Mouse (Mus musculus) hindbrain, embryonic 16.5 days (tissue): ENCODE data around the gene Fam166a. TPM values are rescaled to one million over a fixed set of nuclear protein-coding genes. Genes with fewer than 3 reads are reported as not detected.
A peak's percentile ranks its signal among the peaks of the same experiment; 100 is the strongest.

Source experiments
- ATAC-seq: fragments of 200-750 bp; cut with Nextera tagmentation; 2 replicates; pipeline ENCODE4 v1.8.0; 2017; ENCODE audit warnings: moderate TSS enrichment, moderate library complexity
- H3K27ac ChIP-seq: fragments of 300-500 bp; sonication (generic); 2 replicates; pipeline ENCODE4 v1.5.1; 2014; ENCODE audit warnings: low read depth, mild to moderate bottlenecking, control low read depth, low read length, moderate library complexity
- H3K27me3 ChIP-seq: fragments of 300-500 bp; sonication (generic); replicated peaks from 2 replicates; pipeline ENCODE4 v1.6.1; 2014; ENCODE audit warnings: low read length; ENCODE audit not compliant: control insufficient read depth, insufficient read depth
- H3K36me3 ChIP-seq: fragments of 300-500 bp; sonication (generic); 2 replicates; pipeline ENCODE4 v1.6.1; 2014; ENCODE audit warnings: mild to moderate bottlenecking, low read length, moderate library complexity, mixed read lengths; ENCODE audit not compliant: control insufficient read depth, insufficient read depth
- H3K4me1 ChIP-seq: fragments of 300-500 bp; sonication (generic); 2 replicates; pipeline ENCODE4 v1.6.1; 2014; ENCODE audit warnings: low read depth, low read length; ENCODE audit not compliant: control insufficient read depth, insufficient read depth
- H3K4me2 ChIP-seq: fragments of 300-500 bp; sonication (generic); 2 replicates; pipeline ENCODE4 v1.6.1; 2014; ENCODE audit warnings: mild to moderate bottlenecking, low read length, control low read depth, moderate library complexity
- H3K4me3 ChIP-seq: fragments of 300-500 bp; sonication (generic); 2 replicates; pipeline ENCODE4 v1.5.1; 2014; ENCODE audit warnings: mild to moderate bottlenecking, low read length, control low read depth, moderate library complexity
- H3K9ac ChIP-seq: fragments of 300-500 bp; sonication (generic); 2 replicates; pipeline ENCODE4 v1.6.1; 2014; ENCODE audit warnings: low read depth, mild to moderate bottlenecking, control low read depth, low read length, moderate library complexity
- H3K9me3 ChIP-seq: fragments of 300-500 bp; sonication (generic); 2 replicates; pipeline ENCODE4 v1.6.1; 2014; ENCODE audit warnings: mild to moderate bottlenecking, low read length, moderate library complexity; ENCODE audit not compliant: control insufficient read depth
- WGBS: fragments of 180-500 bp; shearing (Covaris S2); extraction: QIAGEN DNeasy Blood & Tissue Kit; methylation state at CpG from one replicate; pipeline ENCODE4 v1.1.7; 2014; 5-methylcytosine and 5-hydroxymethylcytosine counted together
- polyA plus RNA-seq: library from polyadenylated mRNA; unstranded; fragments of >200 nt; fragmentation: Nextera tagmentation; extraction: Ambion mirVana; gene quantifications from 2 replicates; pipeline ENCODE4 v1.2.1, GENCODE M21; 2015

The Fam166a gene
- polyA plus RNA-seq, 1 experiment from 2014 or later, result 0.39 TPM

- Histone ChIP-seq H3K4me1 (peaks cover 56% of the 10 kb centered on the region), H3K9ac (peak overlapping the region; percentile 44), H3K4me3 (peak overlapping the region; percentile 20; the same call in 1 of the 2 replicates), H3K27ac (peak overlapping the region; percentile 73), H3K36me3 (peaks cover 9% of the 10 kb centered on the region; the same call in 1 of the 2 replicates), H3K27me3 (no peaks in the 10 kb centered on the region; the same call in 1 of the 2 replicates), H3K9me3 (no peaks in the 10 kb centered on the region), H3K4me2 (peak overlapping the region; percentile 99)
- no peak for ATAC-seq
- WGBS, result 25% methylated on average over 2 of the region's 2 CpGs
These were observed 48.2 kb downstream of the Fam166a start for GRCm38 (mm10) chr2:25266720-25267119.

- Histone ChIP-seq H3K36me3 (peaks cover 9% of the 10 kb centered on the region; the same call in 1 of the 2 replicates), H3K27ac (peak overlapping the region; percentile 73), H3K4me3 (0 out of 2 replicates have a peak overlapping the region, but pooled peaks have one; percentile 20), H3K9ac (peak overlapping the region; percentile 36), H3K4me2 (peak overlapping the region; percentile 99), H3K9me3 (no peaks in the 10 kb centered on the region), H3K27me3 (no peaks in the 10 kb centered on the region; the same call in 1 of the 2 replicates), H3K4me1 (peaks cover 56% of the 10 kb centered on the region)
- ATAC-seq, result no peak
These were observed 48.7 kb downstream of the Fam166a start for GRCm38 (mm10) chr2:25267241-25267640.

- no peak for ATAC-seq
- 71% methylated on average over 4 of the region's 4 CpGs for WGBS
- H3K36me3 ChIP-seq, result peaks cover 9% of the 10 kb centered on the region; the same call in 1 of the 2 replicates
- no peaks in the 10 kb centered on the region; the same call in 1 of the 2 replicates for H3K27me3 ChIP-seq
- H3K4me1 ChIP-seq, result peaks cover 56% of the 10 kb centered on the region
- no peak overlapping the region for H3K27ac ChIP-seq
- H3K4me2 ChIP-seq, result no peak overlapping the region; the same call in 1 of the 2 replicates
- H3K4me3 ChIP-seq, result no peak overlapping the region
- no peaks in the 10 kb centered on the region for H3K9me3 ChIP-seq
- H3K9ac ChIP-seq, result no peak overlapping the region
These were observed 49.3 kb downstream of the Fam166a start for GRCm38 (mm10) chr2:25267746-25268309.

Other genes with a start within 250 kb of the Fam166a start
- 159 and 182 TPM in 2 replicates for gene Mrpl41, start 243.6 kb upstream of the Fam166a start, polyA plus RNA-seq
- 2.2 and 3.4 TPM in 2 replicates for gene Pnpla7, start 242.7 kb upstream of the Fam166a start, polyA plus RNA-seq
- gene Nsmf, start 164.4 kb upstream of the Fam166a start, polyA plus RNA-seq, result 173 and 174 TPM in 2 replicates
- gene Entpd8, start 138.4 kb upstream of the Fam166a start, polyA plus RNA-seq, result not detected in 2 replicates
- not detected in 2 replicates for gene Noxa1, start 123.6 kb upstream of the Fam166a start, polyA plus RNA-seq
- 13.6 and 16.3 TPM in 2 replicates for gene Nrarp, start 38.0 kb upstream of the Fam166a start, polyA plus RNA-seq
- 2.1 and 2.3 TPM in 2 replicates for gene Tor4a, start 21.9 kb upstream of the Fam166a start, polyA plus RNA-seq
- gene Nelfb, start 7.3 kb upstream of the Fam166a start, polyA plus RNA-seq, result 105 and 112 TPM in 2 replicates
- not detected in 2 replicates for gene Stpg3, start 4.1 kb upstream of the Fam166a start, polyA plus RNA-seq
- 486 and 553 TPM in 2 replicates for gene Tubb4b, start 6.0 kb downstream of the Fam166a start, polyA plus RNA-seq
- not detected in 2 replicates for gene Slc34a3, start 15.6 kb downstream of the Fam166a start, polyA plus RNA-seq
- gene Rnf224, start 18.0 kb downstream of the Fam166a start, polyA plus RNA-seq, result not detected in 2 replicates
- gene Rnf208, start 23.5 kb downstream of the Fam166a start, polyA plus RNA-seq, result 166 and 207 TPM in 2 replicates
- gene Cysrt1, start 23.7 kb downstream of the Fam166a start, polyA plus RNA-seq, result 0.24 TPM in 1 of 2 replicates, not detected in the other
- gene AL732309.1, start 28.1 kb downstream of the Fam166a start, polyA plus RNA-seq, result 4.2 and 5.1 TPM in 2 replicates
- gene Tmem203, start 36.7 kb downstream of the Fam166a start, polyA plus RNA-seq, result 15.8 and 16.6 TPM in 2 replicates
- gene Tprn, start 43.9 kb downstream of the Fam166a start, polyA plus RNA-seq, result 20.3 TPM in 2 replicates
- gene Ssna1, start 53.7 kb downstream of the Fam166a start, polyA plus RNA-seq, result 181 and 183 TPM in 2 replicates
- gene Anapc2, start 53.7 kb downstream of the Fam166a start, polyA plus RNA-seq, result 137 and 147 TPM in 2 replicates
- gene Tmem210, start 69.4 kb downstream of the Fam166a start, polyA plus RNA-seq, result not detected in 2 replicates
- gene Lrrc26, start 71.2 kb downstream of the Fam166a start, polyA plus RNA-seq, result 0.12 and 0.13 TPM in 2 replicates
- 56.9 and 65.8 TPM in 2 replicates for gene Grin1, start 100.4 kb downstream of the Fam166a start, polyA plus RNA-seq
- gene Man1b1, start 113.6 kb downstream of the Fam166a start, polyA plus RNA-seq, result 41.6 and 48.3 TPM in 2 replicates
- 26.4 and 27.8 TPM in 2 replicates for gene Dpp7, start 137.6 kb downstream of the Fam166a start, polyA plus RNA-seq
- 8.8 and 10.9 TPM in 2 replicates for gene Uap1l1, start 146.9 kb downstream of the Fam166a start, polyA plus RNA-seq
- 15.7 and 17.2 TPM in 2 replicates for gene Sapcd2, start 153.6 kb downstream of the Fam166a start, polyA plus RNA-seq
- gene Entpd2, start 177.1 kb downstream of the Fam166a start, polyA plus RNA-seq, result 6.7 and 7.4 TPM in 2 replicates
- gene Npdc1, start 180.6 kb downstream of the Fam166a start, polyA plus RNA-seq, result 481 and 505 TPM in 2 replicates
- 0.19 and 0.23 TPM in 2 replicates for gene Fut7, start 204.5 kb downstream of the Fam166a start, polyA plus RNA-seq
- 13.5 and 15.5 TPM in 2 replicates for gene Abca2, start 210.0 kb downstream of the Fam166a start, polyA plus RNA-seq
- 3.4 and 4.1 TPM in 2 replicates for gene Clic3, start 238.1 kb downstream of the Fam166a start, polyA plus RNA-seq
- gene Paxx, start 242.3 kb downstream of the Fam166a start, polyA plus RNA-seq, result 117 and 134 TPM in 2 replicates